Mouse (Mus musculus): Measurements from ENCODE around the gene Zdbf2. TPM values are rescaled to one million over a fixed set of nuclear protein-coding genes. Genes with fewer than 3 reads are reported as not detected.

The Zdbf2 gene
- polyA plus RNA-seq (2016; fragmentation: Nextera tagmentation; extraction: Ambion mirVana): 11.4 and 11.9 TPM in 2 replicates

- Histone ChIP-seq H3K27ac (peak within 1 kb of the TSS; percentile 94), H3K27me3 (ENCODE audit: insufficient read depth, poor library complexity, severe bottlenecking) (peaks cover 67% of the 10 kb centered on the region), H3K4me1 (peaks cover 12% of the 10 kb centered on the region), H3K9me3 (no peaks in the 10 kb centered on the region), H3K36me3 (no peaks in the 10 kb centered on the region), H3K4me3 (peak within 1 kb of the TSS; percentile 76)
- WGBS: under 1% methylated on average over 49 of the region's 49 CpGs
- DNase-seq (ENCODE audit: low spot score): peak; percentile 80
Measured at GRCm38 (mm10) chr1:63272741-63273338, at the start of gene Zdbf2. TSS of gene Zdbf2 (plus strand) at chr1:63273265.

- H3K27me3 ChIP-seq (ENCODE audit: insufficient read depth, poor library complexity, severe bottlenecking): no peaks in the 10 kb centered on the region
- no peaks in the 10 kb centered on the region for H3K36me3 ChIP-seq
- H3K4me3 ChIP-seq: no peak overlapping the region
- 33% methylated on average over 4 of the region's 4 CpGs for WGBS
- DNase-seq (ENCODE audit: low spot score): peak; percentile 19
- no peaks in the 10 kb centered on the region for H3K9me3 ChIP-seq
- H3K4me1 ChIP-seq: peaks cover 11% of the 10 kb centered on the region; the same call in 1 of the 2 replicates
- H3K27ac ChIP-seq: peak overlapping the region; percentile 3; the same call in 1 of the 2 replicates
Measured at GRCm38 (mm10) chr1:63225009-63225408, 48.1 kb upstream of the Zdbf2 start.

GRCm38 (mm10) chr1:63225890-63226289, 47.2 kb upstream of the Zdbf2 start:
- 5% methylated on average over 7 of the region's 7 CpGs for WGBS
- H3K4me1 ChIP-seq: peaks cover 11% of the 10 kb centered on the region; the same call in 1 of the 2 replicates
- H3K27me3 ChIP-seq (ENCODE audit: insufficient read depth, poor library complexity, severe bottlenecking): no peaks in the 10 kb centered on the region
- no peaks in the 10 kb centered on the region for H3K9me3 ChIP-seq
- 0 out of 2 replicates have a peak overlapping the region, but pooled peaks have one; percentile 53 for H3K27ac ChIP-seq
- no peak overlapping the region; the same call in 1 of the 2 replicates for H3K4me3 ChIP-seq
- H3K36me3 ChIP-seq: no peaks in the 10 kb centered on the region
- peak; percentile 86 for DNase-seq (ENCODE audit: low spot score)

- Histone ChIP-seq H3K36me3 (no peaks in the 10 kb centered on the region), H3K27me3 (ENCODE audit: insufficient read depth, poor library complexity, severe bottlenecking) (no peaks in the 10 kb centered on the region), H3K9me3 (no peaks in the 10 kb centered on the region), H3K27ac (no peak overlapping the region), H3K4me1 (peaks cover 11% of the 10 kb centered on the region; the same call in 1 of the 2 replicates), H3K4me3 (no peak overlapping the region)
- DNase-seq (ENCODE audit: low spot score): no peak
- 65% methylated on average over 5 of the region's 5 CpGs for WGBS
Measured at GRCm38 (mm10) chr1:63227241-63227640, 45.8 kb upstream of the Zdbf2 start.

GRCm38 (mm10) chr1:63237371-63237770, 35.7 kb upstream of the Zdbf2 start:
- Histone ChIP-seq H3K4me1 (peaks cover 11% of the 10 kb centered on the region), H3K27me3 (ENCODE audit: insufficient read depth, poor library complexity, severe bottlenecking) (no peaks in the 10 kb centered on the region), H3K27ac (no peak overlapping the region), H3K36me3 (no peaks in the 10 kb centered on the region), H3K4me3 (no peak overlapping the region), H3K9me3 (no peaks in the 10 kb centered on the region)
- no peak for DNase-seq (ENCODE audit: low spot score)
- WGBS: 21% methylated on average over 5 of the region's 5 CpGs

- DNase-seq (ENCODE audit: low spot score): no peak
- H3K36me3 ChIP-seq: no peaks in the 10 kb centered on the region
- no peaks in the 10 kb centered on the region for H3K27me3 ChIP-seq (ENCODE audit: insufficient read depth, poor library complexity, severe bottlenecking)
- peaks cover 11% of the 10 kb centered on the region for H3K4me1 ChIP-seq
- no peak overlapping the region for H3K4me3 ChIP-seq
- 56% methylated on average over 4 of the region's 4 CpGs for whole genome bisulfite sequencing
- H3K27ac ChIP-seq: no peak overlapping the region
- H3K9me3 ChIP-seq: no peaks in the 10 kb centered on the region
Measured at GRCm38 (mm10) chr1:63239305-63239704, 33.8 kb upstream of the Zdbf2 start.

GRCm38 (mm10) chr1:63239751-63240150, 33.3 kb upstream of the Zdbf2 start:
- Histone ChIP-seq H3K9me3 (no peaks in the 10 kb centered on the region), H3K36me3 (no peaks in the 10 kb centered on the region), H3K27ac (no peak overlapping the region), H3K27me3 (ENCODE audit: insufficient read depth, poor library complexity, severe bottlenecking) (no peaks in the 10 kb centered on the region), H3K4me3 (no peak overlapping the region), H3K4me1 (peaks cover 11% of the 10 kb centered on the region)
- DNase-seq (ENCODE audit: low spot score): no peak
- WGBS: 74% methylated on average over 8 of the region's 8 CpGs

- DNase-seq (ENCODE audit: low spot score): no peak
- H3K9me3 ChIP-seq: no peaks in the 10 kb centered on the region
- no peak overlapping the region for H3K4me3 ChIP-seq
- H3K27me3 ChIP-seq (ENCODE audit: insufficient read depth, poor library complexity, severe bottlenecking): peaks cover 27% of the 10 kb centered on the region
- H3K36me3 ChIP-seq: no peaks in the 10 kb centered on the region
- H3K4me1 ChIP-seq: peaks cover 14% of the 10 kb centered on the region; the same call in 1 of the 2 replicates
- no peak overlapping the region for H3K27ac ChIP-seq
- 38% methylated on average over 4 of the region's 4 CpGs for WGBS
Measured at GRCm38 (mm10) chr1:63243854-63244253, 29.2 kb upstream of the Zdbf2 start.

- Histone ChIP-seq H3K4me1 (peaks cover 7% of the 10 kb centered on the region; the same call in 1 of the 2 replicates), H3K36me3 (no peaks in the 10 kb centered on the region), H3K27ac (peak overlapping the region; percentile 69), H3K27me3 (ENCODE audit: insufficient read depth, poor library complexity, severe bottlenecking) (peaks cover 57% of the 10 kb centered on the region), H3K4me3 (peak overlapping the region; percentile 58), H3K9me3 (no peaks in the 10 kb centered on the region)
- peak; percentile 81 for DNase-seq (ENCODE audit: low spot score)
- WGBS: 3% methylated on average over 16 of the region's 16 CpGs
Measured at GRCm38 (mm10) chr1:63246862-63247521, 26.1 kb upstream of the Zdbf2 start.

- H3K36me3 ChIP-seq: no peaks in the 10 kb centered on the region
- H3K4me1 ChIP-seq: peaks cover 7% of the 10 kb centered on the region; the same call in 1 of the 2 replicates
- H3K9me3 ChIP-seq: no peaks in the 10 kb centered on the region
- DNase-seq (ENCODE audit: low spot score): no peak
- peaks cover 66% of the 10 kb centered on the region for H3K27me3 ChIP-seq (ENCODE audit: insufficient read depth, poor library complexity, severe bottlenecking)
- peak overlapping the region; percentile 82 for H3K27ac ChIP-seq
- 1% methylated on average over 18 of the region's 18 CpGs for WGBS
- peak overlapping the region; percentile 58 for H3K4me3 ChIP-seq
Measured at GRCm38 (mm10) chr1:63247831-63248359, 25.2 kb upstream of the Zdbf2 start.

GRCm38 (mm10) chr1:63248360-63248851, 24.7 kb upstream of the Zdbf2 start:
- 2% methylated on average over 44 of the region's 44 CpGs for WGBS
- no peak for DNase-seq (ENCODE audit: low spot score)
- no peaks in the 10 kb centered on the region for H3K36me3 ChIP-seq

GRCm38 (mm10) chr1:63249261-63249660, 23.8 kb upstream of the Zdbf2 start:
- H3K27me3 ChIP-seq (ENCODE audit: insufficient read depth, poor library complexity, severe bottlenecking): peaks cover 77% of the 10 kb centered on the region
- H3K27ac ChIP-seq: no peak overlapping the region

More at GRCm38 (mm10) chr1:63248360-63248851, 24.7 kb upstream of the Zdbf2 start:
- H3K27ac ChIP-seq: peak overlapping the region; percentile 82
- no peaks in the 10 kb centered on the region for H3K9me3 ChIP-seq
- H3K4me3 ChIP-seq: peak overlapping the region; percentile 58
- H3K27me3 ChIP-seq (ENCODE audit: insufficient read depth, poor library complexity, severe bottlenecking): peaks cover 71% of the 10 kb centered on the region
- H3K4me1 ChIP-seq: peaks cover 7% of the 10 kb centered on the region; the same call in 1 of the 2 replicates

More at GRCm38 (mm10) chr1:63249261-63249660, 23.8 kb upstream of the Zdbf2 start:
- Histone ChIP-seq H3K4me1 (peaks cover 7% of the 10 kb centered on the region; the same call in 1 of the 2 replicates), H3K36me3 (no peaks in the 10 kb centered on the region), H3K4me3 (no peak overlapping the region), H3K9me3 (no peaks in the 10 kb centered on the region)
- WGBS: 48% methylated on average over 4 of the region's 4 CpGs
- no peak for DNase-seq (ENCODE audit: low spot score)

All from heart, embryonic 10.5 days (tissue).